Mouse (Mus musculus) retina, postnatal 7 days (tissue): Measurements from ENCODE around the gene Hmga1.

Source experiments
- DNase-seq: peaks from one replicate; pipeline ENCODE4 v3.0.0-alpha.2; 2012; ENCODE audit warnings: low read depth, low spot score

Gene Hmga1

GRCm38 (mm10) chr17:27556315-27557011 is at the start of gene Hmga1:
Gene Hmga1 (plus strand): TSS chr17:27556497.
- peak; percentile 94 for DNase-seq

DNA sequence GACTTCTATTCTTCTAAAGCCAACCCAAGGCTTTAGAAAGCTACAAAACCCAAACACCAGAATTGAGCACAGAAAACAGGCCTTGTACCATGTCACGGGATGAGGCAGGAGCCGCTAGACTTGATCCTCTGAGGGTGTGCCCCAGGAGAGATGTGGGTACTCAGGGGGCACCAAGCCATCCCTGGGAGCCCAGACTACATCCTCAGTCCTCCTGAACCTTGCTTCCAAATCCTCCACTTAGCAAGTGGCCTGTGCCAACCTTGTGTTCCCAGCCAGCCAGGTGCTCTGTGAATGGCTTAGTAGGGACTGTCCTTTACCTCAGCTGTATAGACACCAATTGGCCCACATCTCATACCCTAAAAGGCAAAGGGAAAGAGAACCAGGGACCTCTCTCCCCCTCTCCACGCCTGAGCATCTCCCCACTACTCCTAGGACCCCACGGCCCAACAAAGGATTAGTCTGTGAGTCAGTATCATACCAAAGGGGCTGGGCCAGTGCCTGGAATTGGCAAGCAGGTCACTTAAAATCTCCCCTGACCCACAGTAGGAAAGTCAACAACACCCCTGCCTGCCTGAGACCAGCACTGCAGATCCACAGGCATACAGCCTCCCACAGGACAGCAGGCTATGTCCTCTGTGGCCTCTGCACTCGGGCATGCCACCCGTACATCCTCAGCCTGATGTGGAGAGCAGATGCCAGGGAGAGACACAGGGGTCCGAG is 49.3 kb upstream of the Hmga1 start:
- no peak for DNase-seq

- no peak for DNase-seq
Observed at GRCm38 (mm10) chr17:27507591-27507945, 48.7 kb upstream of the Hmga1 start.

GRCm38 (mm10) chr17:27508002-27508401 is 48.3 kb upstream of the Hmga1 start:
- DNase-seq: no peak

DNA sequence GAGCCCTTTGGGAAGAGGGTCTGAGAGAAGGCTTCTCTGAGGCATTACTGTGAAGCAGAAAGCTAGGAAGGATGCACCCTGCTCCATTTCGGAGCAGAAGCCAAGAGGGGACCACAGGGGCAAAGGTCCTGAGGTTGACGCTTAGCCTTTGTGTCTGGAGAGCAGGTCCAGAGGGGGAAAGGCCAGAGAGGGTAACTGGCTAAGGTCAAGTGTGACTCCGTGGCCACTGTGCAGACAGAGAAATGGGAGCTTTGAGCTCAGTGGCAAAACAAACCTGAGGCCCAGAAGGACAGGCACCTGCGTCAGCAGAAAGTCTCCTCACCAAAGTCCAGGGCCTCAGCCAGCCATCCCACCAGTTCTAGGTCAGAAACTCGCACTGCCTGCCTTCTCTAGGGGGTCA is 47.8 kb upstream of the Hmga1 start:
- DNase-seq: no peak

DNA sequence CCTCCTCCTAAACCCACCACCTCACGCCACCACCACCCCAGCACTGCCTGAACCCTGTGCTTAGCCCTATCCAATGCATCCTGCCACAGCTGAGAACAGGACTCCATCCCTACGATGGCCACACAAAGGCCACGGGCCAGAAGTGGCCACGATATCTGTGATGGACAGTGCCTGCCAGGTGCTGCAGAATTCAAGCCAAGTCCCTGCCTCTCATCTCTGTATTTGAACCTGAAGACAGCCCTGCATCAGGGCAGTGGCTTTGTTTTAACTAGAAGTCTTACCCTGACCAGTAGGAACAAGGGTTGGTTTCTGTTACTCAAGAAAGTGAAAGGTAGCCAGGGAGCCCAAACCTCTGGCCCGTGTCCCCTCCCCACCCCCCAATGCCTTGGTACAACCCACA is 47.2 kb upstream of the Hmga1 start:
- no peak for DNase-seq

GRCm38 (mm10) chr17:27510258-27511124 is 45.8 kb upstream of the Hmga1 start:
- DNase-seq: no peak

- DNase-seq: no peak
Observed at GRCm38 (mm10) chr17:27511125-27511735, 45.1 kb upstream of the Hmga1 start.

GRCm38 (mm10) chr17:27511865-27512618 is 44.3 kb upstream of the Hmga1 start:
- DNase-seq: no peak

DNA sequence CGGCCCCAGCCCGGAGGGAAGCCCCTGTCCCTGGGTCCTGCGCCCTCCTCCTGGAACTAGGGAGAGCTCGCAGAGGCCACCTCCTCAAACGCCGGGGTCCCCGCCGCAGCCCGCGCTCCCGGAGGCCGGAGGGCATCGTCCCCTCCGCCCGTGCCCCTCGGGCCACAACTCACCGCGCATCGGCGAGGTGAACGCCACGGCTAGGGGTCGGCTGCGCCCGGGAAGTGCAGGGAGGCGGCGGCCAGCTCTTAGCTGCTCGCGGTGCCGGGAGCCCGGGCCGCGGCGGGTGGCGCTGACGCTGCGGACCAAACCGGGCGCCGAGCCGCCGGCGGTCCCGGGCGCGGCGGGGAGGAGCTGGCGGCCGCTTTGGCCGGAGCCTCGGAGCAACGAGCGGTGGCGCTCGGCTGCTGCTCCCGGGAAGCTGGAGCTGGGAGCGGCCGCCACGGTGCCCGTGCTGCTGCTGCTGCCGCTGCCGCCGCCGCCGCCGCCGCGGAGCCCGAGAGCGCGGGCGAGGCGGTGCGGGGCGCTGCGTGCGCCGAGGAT is 43.6 kb upstream of the Hmga1 start:
- DNase-seq: no peak

- no peak for DNase-seq
Observed at GRCm38 (mm10) chr17:27513279-27513915, 42.9 kb upstream of the Hmga1 start.

GRCm38 (mm10) chr17:27513916-27514762 is 42.2 kb upstream of the Hmga1 start:
- no peak for DNase-seq

- no peak for DNase-seq
Observed at GRCm38 (mm10) chr17:27518296-27518695, 38.0 kb upstream of the Hmga1 start.

DNA sequence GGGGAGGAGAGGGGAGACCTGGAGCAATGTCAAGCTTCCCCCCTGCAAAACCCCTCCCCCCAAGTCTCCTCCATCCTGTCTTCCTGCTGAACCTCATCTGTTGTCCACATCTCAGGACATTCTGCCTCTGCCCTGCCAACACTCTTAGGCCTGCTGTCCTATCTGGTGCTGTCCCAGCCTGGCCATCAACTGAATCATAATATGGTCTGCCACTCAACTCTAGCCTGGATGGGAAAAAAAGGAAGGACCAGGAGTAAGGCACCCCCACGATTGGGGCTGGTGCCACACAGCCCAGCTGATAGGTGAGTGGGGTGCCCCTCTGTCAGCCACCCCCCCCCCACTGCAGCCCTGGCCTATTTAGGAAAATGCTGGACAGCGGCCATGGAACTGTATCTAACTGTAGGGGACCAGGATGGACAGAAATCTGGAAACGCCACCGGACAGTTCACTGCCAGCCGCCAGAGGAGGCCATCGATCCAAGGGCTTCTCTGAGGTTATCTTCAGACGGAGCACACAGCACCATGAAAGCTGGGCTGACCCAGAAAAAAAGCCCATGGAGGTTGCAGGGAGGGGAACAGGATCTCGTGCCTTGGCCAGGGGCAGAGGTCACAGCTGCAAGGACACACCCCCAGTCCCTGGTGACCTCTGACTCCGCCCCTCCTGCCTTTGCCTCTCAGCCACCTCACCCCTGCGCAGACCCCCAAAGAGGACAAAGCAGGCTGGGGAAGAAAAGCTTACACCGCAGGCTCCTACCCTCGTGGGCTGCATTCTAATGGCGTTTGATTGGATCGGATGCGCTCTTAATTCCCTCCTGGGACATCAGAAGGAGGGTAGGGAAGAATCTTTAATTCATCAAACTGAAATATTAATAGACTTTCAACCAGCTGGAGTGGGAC is 37.3 kb upstream of the Hmga1 start:
- DNase-seq: no peak

- peak; percentile 50 for DNase-seq
Observed at GRCm38 (mm10) chr17:27520557-27520956, 35.7 kb upstream of the Hmga1 start.

- no peak for DNase-seq
Observed at GRCm38 (mm10) chr17:27521303-27521702, 35.0 kb upstream of the Hmga1 start, which contains the start of gene Grm4. Gene Grm4 (minus strand): TSS chr17:27521403.

- no peak for DNase-seq
Observed at GRCm38 (mm10) chr17:27523121-27523520, 33.2 kb upstream of the Hmga1 start.

GRCm38 (mm10) chr17:27527188-27527587 is 29.1 kb upstream of the Hmga1 start:
- no peak for DNase-seq
